Comparison of ENCODE assay signal across 8 mouse cellular contexts in the genomic region with DNA sequence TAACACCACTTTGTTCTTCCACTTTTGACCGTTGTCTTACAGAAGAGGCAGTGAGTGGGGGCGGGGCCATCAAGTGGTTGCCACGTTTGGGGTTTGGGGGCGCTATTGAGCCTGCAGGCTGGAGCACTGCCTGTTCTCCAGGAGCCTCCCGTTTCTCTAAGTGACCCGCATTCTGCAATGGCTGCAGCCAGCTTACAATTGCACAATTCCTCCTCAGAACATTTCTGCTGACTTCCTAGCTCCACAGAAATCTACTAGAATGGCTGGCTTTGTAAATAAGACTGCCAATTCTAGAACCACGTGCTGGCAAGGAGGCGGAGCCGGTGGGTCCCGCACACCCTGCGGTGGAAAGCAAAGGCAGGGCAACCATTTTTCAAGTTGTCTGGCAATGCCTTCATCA. TPM values are rescaled to one million over a fixed set of nuclear protein-coding genes. Genes with fewer than 3 reads are reported as not detected.
A peak's percentile ranks its signal among the peaks of the same experiment; 100 is the strongest.
DNase-seq lines count a peak whose midpoint lies in the region; ATAC-seq and TF ChIP-seq lines count a peak whose summit lies in the region.

No protein-coding gene starts in this region.

- no peaks in the 10 kb centered on the region for H3K27me3 ChIP-seq in ES-Bruce4 (ENCODE audit: control insufficient read depth, insufficient read depth, low read length, poor library complexity, severe bottlenecking)
- H3K27me3 ChIP-seq in embryonic facial prominence, embryonic 10.5 days (replicated peaks; ENCODE audit: low read depth, poor library complexity, severe bottlenecking) = no peaks in the 10 kb centered on the region
- no peaks in the 10 kb centered on the region for H3K27me3 ChIP-seq in hindbrain, postnatal 0 days (ENCODE audit: insufficient read depth, low read length)

- peak; percentile 17 to 26 for DNase-seq in cerebellum, adult 18-20 months
- peak; percentile 27 for DNase-seq in embryonic facial prominence, embryonic 10.5 days (ENCODE audit: low spot score)
- DNase-seq in hindbrain, postnatal 0 days (ENCODE audit: low spot score) = peak; percentile 77
- peak; percentile 45 to 47 for DNase-seq in left cerebral cortex, postnatal 25 days (ENCODE audit: low spot score in 2 of 2)
- DNase-seq in ovary, adult 18-20 months (ENCODE audit: low spot score) = peak; percentile 44
- peak; percentile 60 for DNase-seq in yolk sac, embryonic 10.5 days (ENCODE audit: low spot score)

- TF ChIP-seq EP300 in ES-Bruce4 (IDR thresholded peaks at IDR 0.05; ENCODE audit: insufficient read depth, low read depth, low read length) = no peak

- no peak overlapping the region for H3K4me3 ChIP-seq in ES-Bruce4 (ENCODE audit: low read depth, low read length)
- no peak overlapping the region for H3K4me3 ChIP-seq in embryonic facial prominence, embryonic 10.5 days
- H3K4me3 ChIP-seq in hindbrain, postnatal 0 days (ENCODE audit: low read length) = no peak overlapping the region

- intact Hi-C loops in left cerebral cortex, postnatal 25 days (cut with DNase I) = no loop called here

- WGBS in embryonic facial prominence, embryonic 10.5 days = 49% methylated on average over 11 of the region's 11 CpGs
- WGBS in hindbrain, postnatal 0 days = 34% methylated on average over 11 of the region's 11 CpGs

- TF ChIP-seq POLR2A in ES-Bruce4 (IDR thresholded peaks at IDR 0.05; ENCODE audit: insufficient read depth, low read length) = no peak

- no peaks in the 10 kb centered on the region for H3K36me3 ChIP-seq in ES-Bruce4 (ENCODE audit: control insufficient read depth, insufficient read depth, low read length, poor library complexity, severe bottlenecking)
- H3K36me3 ChIP-seq in embryonic facial prominence, embryonic 10.5 days (replicated peaks) = no peaks in the 10 kb centered on the region
- no peaks in the 10 kb centered on the region for H3K36me3 ChIP-seq in hindbrain, postnatal 0 days (ENCODE audit: insufficient read depth, low read length)

- peak; percentile 58 for TF ChIP-seq CTCF in ES-Bruce4 (IDR thresholded peaks at IDR 0.05; ENCODE audit: low read depth, low read length)
- peak; percentile 59 for TF ChIP-seq CTCF in hindbrain, postnatal 0 days (IDR thresholded peaks at IDR 0.05; ENCODE audit: low read depth)

- H3K27ac ChIP-seq in ES-Bruce4 (ENCODE audit: insufficient read depth, low read length) = no peak overlapping the region
- no peak overlapping the region for H3K27ac ChIP-seq in embryonic facial prominence, embryonic 10.5 days (replicated peaks)
- H3K27ac ChIP-seq in hindbrain, postnatal 0 days = peak overlapping the region; percentile 65; the same call in 1 of the 2 replicates

- no peaks in the 10 kb centered on the region for H3K4me1 ChIP-seq in ES-Bruce4 (ENCODE audit: control insufficient read depth, insufficient read depth, low read length)
- peaks cover 3% of the 10 kb centered on the region; the same call in 1 of the 2 replicates for H3K4me1 ChIP-seq in embryonic facial prominence, embryonic 10.5 days
- H3K4me1 ChIP-seq in hindbrain, postnatal 0 days (ENCODE audit: insufficient read depth, low read length) = no peaks in the 10 kb centered on the region

- H3K9me3 ChIP-seq in ES-Bruce4 (replicated peaks; ENCODE audit: control insufficient read depth, insufficient read depth, low read length, poor library complexity, severe bottlenecking) = no peaks in the 10 kb centered on the region
- no peaks in the 10 kb centered on the region for H3K9me3 ChIP-seq in embryonic facial prominence, embryonic 10.5 days
- no peaks in the 10 kb centered on the region for H3K9me3 ChIP-seq in hindbrain, postnatal 0 days (ENCODE audit: low read length)

- no peak overlapping the region for H3K9ac ChIP-seq in ES-Bruce4 (ENCODE audit: low read depth, poor library complexity, severe bottlenecking)
- H3K9ac ChIP-seq in hindbrain, postnatal 0 days (replicated peaks; ENCODE audit: low read length) = no peak overlapping the region

- no peak for ATAC-seq in cerebellum, adult (ENCODE audit: insufficient number of reproducible peaks, low FRiP score, low TSS enrichment)
- ATAC-seq in hindbrain, postnatal 0 days = peak; percentile 74; the same call in 1 of the 2 replicates

- peak overlapping the region; percentile 27; the same call in 1 of the 2 replicates for H3K4me2 ChIP-seq in hindbrain, postnatal 0 days (ENCODE audit: low read depth, low read length)

RNA-seq across cellular contexts. Expression of gene Nlrp3, which starts 3.0 kb away (rescaled TPM):
- 0.17 TPM in 1 of 2 replicates, not detected in the other for polyA plus RNA-seq in ES-Bruce4 (2011; ENCODE audit: insufficient read depth, insufficient read length, low read depth, missing spikeins)
- polyA plus RNA-seq in embryonic facial prominence, embryonic 10.5 days (2016; fragmentation: Nextera tagmentation; extraction: Ambion mirVana) = 0.14 and 0.16 TPM in 2 replicates
- total RNA-seq in hindbrain, postnatal 0 days (2014; rRNA removed) = 0.29 and 0.31 TPM in 2 replicates
- 0.13 and 0.23 TPM in 2 replicates for polyA plus RNA-seq in hindbrain, postnatal 0 days (2015; fragmentation: Nextera tagmentation; extraction: Ambion mirVana)
- total RNA-seq in left cerebral cortex, postnatal 25 days (2021) = under 1 TPM; 0.85 to 0.87 TPM

RNA-seq across cellular contexts. Expression of gene Zkscan17, which starts 11.8 kb away (rescaled TPM):
- 52.5 and 56.8 TPM in 2 replicates for polyA plus RNA-seq in ES-Bruce4 (2011; ENCODE audit: insufficient read depth, insufficient read length, low read depth, missing spikeins)
- 37.2 and 39.3 TPM in 2 replicates for polyA plus RNA-seq in embryonic facial prominence, embryonic 10.5 days (2016; fragmentation: Nextera tagmentation; extraction: Ambion mirVana)
- total RNA-seq in hindbrain, postnatal 0 days (2014; rRNA removed) = 21.1 and 27.2 TPM in 2 replicates
- 14.3 and 15.1 TPM in 2 replicates for polyA plus RNA-seq in hindbrain, postnatal 0 days (2015; fragmentation: Nextera tagmentation; extraction: Ambion mirVana)
- total RNA-seq in left cerebral cortex, postnatal 25 days (2021) = 1 to 10 TPM; 8.8 to 9.5 TPM

RNA-seq across cellular contexts. Expression of gene Olfr222, which starts 37.6 kb away (rescaled TPM):
- polyA plus RNA-seq in ES-Bruce4 (2011; ENCODE audit: insufficient read depth, insufficient read length, low read depth, missing spikeins) = not detected in 2 replicates
- polyA plus RNA-seq in embryonic facial prominence, embryonic 10.5 days (2016; fragmentation: Nextera tagmentation; extraction: Ambion mirVana) = 0.06 TPM in 1 of 2 replicates, not detected in the other
- total RNA-seq in hindbrain, postnatal 0 days (2014; rRNA removed) = not detected in 2 replicates
- not detected in 2 replicates for polyA plus RNA-seq in hindbrain, postnatal 0 days (2015; fragmentation: Nextera tagmentation; extraction: Ambion mirVana)
- not detected for total RNA-seq in left cerebral cortex, postnatal 25 days (2021)

RNA-seq across cellular contexts. Expression of gene Olfr223, which starts 54.7 kb away (rescaled TPM):
- not detected in 2 replicates for polyA plus RNA-seq in ES-Bruce4 (2011; ENCODE audit: insufficient read depth, insufficient read length, low read depth, missing spikeins)
- polyA plus RNA-seq in embryonic facial prominence, embryonic 10.5 days (2016; fragmentation: Nextera tagmentation; extraction: Ambion mirVana) = not detected in 2 replicates
- not detected in 2 replicates for total RNA-seq in hindbrain, postnatal 0 days (2014; rRNA removed)
- not detected in 2 replicates for polyA plus RNA-seq in hindbrain, postnatal 0 days (2015; fragmentation: Nextera tagmentation; extraction: Ambion mirVana)
- not detected for total RNA-seq in left cerebral cortex, postnatal 25 days (2021)

Comparison
In these comparisons a context has a peak if more than half of its experiments do, and no peak if none do; other contexts are left out.
1. DNase-seq: peak in every context shown above with its lines; median percentile 77 in hindbrain, postnatal 0 days; 60 in yolk sac, embryonic 10.5 days; 46 in left cerebral cortex, postnatal 25 days; 44 in ovary, adult 18-20 months; 27 in embryonic facial prominence, embryonic 10.5 days; 22 in cerebellum, adult 18-20 months.